Mouse (Mus musculus) cerebellum, adult 2 months (tissue): Measurements from ENCODE around the gene S100b. TPM values are rescaled to one million over a fixed set of nuclear protein-coding genes. Genes with fewer than 3 reads are reported as not detected.

Experiments
- DNase-seq, 2 experiments: peaks; one replicate each; pipeline ENCODE4 v3.0.0; 2021
- H3K27ac ChIP-seq: fragments of 200-500 bp; 2 replicates; pipeline ENCODE4 v1.5.1; 2012; ENCODE audit warnings: low read length, control low read depth, inconsistent platforms; ENCODE audit not compliant: insufficient read depth
- H3K27me3 ChIP-seq: fragments of 200-500 bp; 2 replicates; pipeline ENCODE4 v1.6.1; 2012; ENCODE audit warnings: inconsistent platforms, mild to moderate bottlenecking, low read length, moderate library complexity; ENCODE audit not compliant: control insufficient read depth, insufficient read depth
- H3K4me1 ChIP-seq: fragments of 200-500 bp; 2 replicates; pipeline ENCODE4 v1.6.1; 2011; ENCODE audit warnings: low read length; ENCODE audit not compliant: control insufficient read depth, insufficient read depth
- H3K4me3 ChIP-seq: fragments of 200-500 bp; replicated peaks from 2 replicates; pipeline ENCODE3; 2011; ENCODE audit warnings: mild to moderate bottlenecking, low read depth, low read length, control low read depth; ENCODE audit not compliant: insufficient read depth
- CTCF ChIP-seq: fragments of 200-500 bp; IDR thresholded peaks from 2 replicates; pipeline ENCODE4 v1.5.1; 2011; ENCODE audit warnings: low read depth, mild to moderate bottlenecking, control low read depth, low read length, moderate library complexity, borderline replicate concordance; ENCODE audit not compliant: insufficient read depth
- POLR2A ChIP-seq: fragments of 200-500 bp; IDR thresholded peaks from 2 replicates; pipeline ENCODE4 v1.6.1; 2011; ENCODE audit warnings: low read length, control low read depth, borderline replicate concordance; ENCODE audit not compliant: insufficient read depth
- WGBS: fragments of 180-500 bp; shearing (Covaris S2); methylation state at CpG from one replicate; pipeline ENCODE4 v1.1.7; 2018; 5-methylcytosine and 5-hydroxymethylcytosine counted together
- polyA plus RNA-seq: library from polyadenylated mRNA; depleted of rRNA; stranded (reverse); fragments of >200 nt; gene quantifications from 2 replicates; pipeline ENCODE4 v1.2.3, GENCODE M21; 2012; rRNA removed

Gene S100b
- polyA plus RNA-seq, 1 experiment = 790 TPM

DNA sequence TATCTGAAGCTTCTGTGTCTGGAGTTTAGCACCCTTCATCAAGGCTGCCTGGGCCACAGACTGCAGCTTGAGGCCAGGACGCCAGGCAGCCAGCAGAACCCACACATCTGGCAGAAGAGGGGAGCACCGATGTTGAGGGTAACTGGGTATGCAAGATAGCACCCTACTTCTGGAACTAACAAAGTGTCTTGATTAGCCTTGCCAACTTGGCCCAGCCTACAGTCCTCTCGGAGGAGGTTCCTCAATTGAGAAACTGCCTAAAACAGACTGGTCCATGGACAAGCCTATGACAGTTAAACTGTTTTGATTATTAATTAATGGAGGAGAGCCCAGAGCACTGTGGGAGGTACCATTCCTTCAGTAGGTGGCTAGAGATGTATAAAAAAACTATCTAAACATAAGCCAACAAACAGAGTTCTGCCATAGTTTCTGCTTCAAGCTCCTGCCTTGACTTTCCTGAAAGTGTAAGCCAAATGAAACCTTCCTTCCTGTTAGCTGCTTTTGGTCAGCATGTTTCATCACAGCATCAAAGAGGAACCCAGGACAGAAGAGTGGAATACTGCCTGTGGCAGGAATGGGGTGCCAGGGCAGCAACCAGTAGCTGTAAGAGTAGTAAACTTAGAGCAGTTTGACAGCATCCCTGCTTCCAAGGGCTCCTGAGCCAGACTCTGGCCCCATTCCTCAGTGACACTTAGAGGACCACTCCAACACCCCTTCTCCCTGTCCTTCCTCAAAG is 36.5 kb downstream of the S100b start:
- 70% methylated on average over 3 of the region's 3 CpGs for WGBS
- H3K27me3 ChIP-seq = no peaks in the 10 kb centered on the region
- TF ChIP-seq CTCF = no peak
- TF ChIP-seq POLR2A = no peak
- H3K4me1 ChIP-seq = no peaks in the 10 kb centered on the region
- H3K4me3 ChIP-seq = no peak overlapping the region
- no peak overlapping the region for H3K27ac ChIP-seq
- DNase-seq = no peak

DNA sequence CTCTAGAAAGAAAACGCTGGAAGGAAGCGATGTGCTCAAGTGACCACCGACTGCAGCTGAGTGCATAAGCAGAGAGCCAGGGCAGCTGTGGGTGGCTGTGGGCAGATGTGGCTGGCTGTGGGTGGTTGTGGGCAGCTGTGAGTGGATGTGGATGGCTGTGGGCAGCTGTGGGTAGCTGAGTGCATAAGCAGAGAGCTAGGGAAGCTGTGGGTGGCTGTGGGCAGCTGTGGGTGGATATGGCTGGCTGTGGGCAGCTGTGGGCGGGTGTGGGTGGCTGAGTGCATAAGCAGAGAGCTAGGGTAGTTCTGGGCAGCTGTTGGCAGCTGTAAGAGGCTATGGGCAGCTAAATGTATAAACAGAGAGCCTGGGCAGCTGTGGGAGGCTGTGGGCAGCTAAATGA is 39.6 kb downstream of the S100b start:
- no peak overlapping the region for H3K4me3 ChIP-seq
- 99% methylated on average over 4 of the region's 4 CpGs for WGBS
- TF ChIP-seq POLR2A = no peak
- no peak for TF ChIP-seq CTCF
- no peak overlapping the region for H3K27ac ChIP-seq
- no peaks in the 10 kb centered on the region for H3K27me3 ChIP-seq
- H3K4me1 ChIP-seq = no peaks in the 10 kb centered on the region
- no peak for DNase-seq

DNA sequence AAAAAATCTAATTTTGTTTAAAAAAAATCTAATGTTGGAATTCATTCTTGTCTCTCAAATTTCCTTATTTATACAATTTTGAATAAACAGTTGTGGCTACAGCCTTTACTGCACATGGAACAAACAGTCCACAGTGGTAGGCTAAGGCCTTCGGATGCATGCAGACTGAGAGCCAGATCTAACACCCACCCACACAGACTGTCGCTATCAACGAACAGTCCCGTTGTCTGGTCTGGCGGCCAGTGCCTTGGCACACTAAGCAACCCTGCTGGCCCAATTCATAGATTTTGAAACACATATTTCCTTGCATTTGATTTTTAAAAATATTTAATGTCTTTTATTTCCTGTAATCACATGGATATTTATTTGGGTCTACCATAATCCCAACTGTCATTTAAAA is 46.5 kb downstream of the S100b start:
- Histone ChIP-seq H3K27me3 (no peaks in the 10 kb centered on the region), H3K4me3 (no peak overlapping the region), H3K4me1 (no peaks in the 10 kb centered on the region), H3K27ac (no peak overlapping the region)
- WGBS = 42% methylated on average over 5 of the region's 5 CpGs
- TF ChIP-seq POLR2A (no peak), CTCF (no peak)
- no peak for DNase-seq

DNA sequence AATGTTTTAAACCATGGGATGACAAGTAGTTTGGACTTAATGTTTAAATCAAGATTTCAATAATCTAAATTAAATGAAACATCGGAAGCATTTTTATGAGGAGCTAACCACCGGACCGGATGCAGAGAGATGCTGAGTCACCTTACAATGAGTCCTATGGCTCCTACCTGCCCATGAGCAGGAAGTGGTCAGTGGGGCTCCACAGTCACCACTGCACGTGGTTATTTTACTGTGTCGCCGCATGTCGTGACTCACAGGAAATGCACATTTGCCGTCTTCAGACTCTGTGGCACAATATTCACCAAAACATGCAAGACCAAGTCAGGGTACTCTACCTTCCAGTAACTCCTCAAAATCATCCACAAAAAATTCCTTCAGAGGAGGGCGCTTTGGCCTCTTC is 53.1 kb downstream of the S100b start:
- Histone ChIP-seq H3K27ac (no peak overlapping the region), H3K4me1 (no peaks in the 10 kb centered on the region), H3K27me3 (no peaks in the 10 kb centered on the region), H3K4me3 (no peak overlapping the region)
- WGBS = 91% methylated on average over 9 of the region's 9 CpGs
- no peak for DNase-seq
- TF ChIP-seq CTCF = no peak

Other genes with a start within 250 kb of the S100b start
- 17.9 and 18.1 TPM in 2 replicates for gene Zfp280b, start 221.2 kb upstream of the S100b start, polyA plus RNA-seq
- gene Slc5a4b, start 142.9 kb upstream of the S100b start, polyA plus RNA-seq = not detected in 2 replicates
- not detected in 2 replicates for gene Slc5a4a, start 106.4 kb upstream of the S100b start, polyA plus RNA-seq
- gene Prmt2, start 16.0 kb upstream of the S100b start, polyA plus RNA-seq = 75.5 and 81.4 TPM in 2 replicates
- gene Dip2a, start 91.4 kb downstream of the S100b start, polyA plus RNA-seq = 68.2 and 80.4 TPM in 2 replicates
- gene AC141477.1, start 186.6 kb downstream of the S100b start, polyA plus RNA-seq = not detected in 2 replicates
- gene Pcnt, start 188.9 kb downstream of the S100b start, polyA plus RNA-seq = 31.3 and 35.5 TPM in 2 replicates
- gene 2610028H24Rik, start 195.2 kb downstream of the S100b start, polyA plus RNA-seq = not detected in 2 replicates
- gene Mcm3ap, start 215.1 kb downstream of the S100b start, polyA plus RNA-seq = 51.5 and 54.4 TPM in 2 replicates
- 3.7 and 4.2 TPM in 2 replicates for gene Ybey, start 215.3 kb downstream of the S100b start, polyA plus RNA-seq